Mouse (Mus musculus) liver, embryonic 13.5 days (tissue): Measurements from ENCODE around the gene Lyrm7. TPM values are rescaled to one million over a fixed set of nuclear protein-coding genes. Genes with fewer than 3 reads are reported as not detected.

ENCODE experiments used
- ATAC-seq: fragments of 200-750 bp; cut with Nextera tagmentation; 2 replicates; pipeline ENCODE4 v1.8.0; 2017; ENCODE audit warnings: low read depth, mild to moderate bottlenecking, moderate number of reproducible peaks, moderate library complexity
- DNase-seq: peaks from one replicate; pipeline ENCODE4 v3.0.0; 2022
- H3K27ac ChIP-seq: fragments of 300-500 bp; sonication (generic); 2 replicates; pipeline ENCODE4 v1.5.1; 2015; ENCODE audit warnings: moderate library complexity, mild to moderate bottlenecking, inconsistent platforms
- H3K27me3 ChIP-seq: fragments of 300-500 bp; sonication (generic); 2 replicates; pipeline ENCODE4 v1.6.1; 2015; ENCODE audit warnings: mild to moderate bottlenecking, inconsistent platforms
- H3K36me3 ChIP-seq: fragments of 300-500 bp; sonication (generic); 2 replicates; pipeline ENCODE4 v1.6.1; 2015; ENCODE audit warnings: mild to moderate bottlenecking, inconsistent platforms
- H3K4me1 ChIP-seq: fragments of 300-500 bp; sonication (generic); replicated peaks from 2 replicates; pipeline ENCODE4 v1.6.1; 2015; ENCODE audit warnings: inconsistent platforms
- H3K4me2 ChIP-seq: fragments of 300-500 bp; sonication (generic); 2 replicates; pipeline ENCODE4 v1.6.1; 2015; ENCODE audit warnings: inconsistent platforms, mild to moderate bottlenecking, moderate library complexity
- H3K4me3 ChIP-seq: fragments of 300-500 bp; sonication (generic); replicated peaks from 2 replicates; pipeline ENCODE4 v1.5.1; 2015; ENCODE audit warnings: mild to moderate bottlenecking, inconsistent platforms
- H3K9ac ChIP-seq: fragments of 300-500 bp; sonication (generic); 2 replicates; pipeline ENCODE4 v1.6.1; 2015; ENCODE audit warnings: mild to moderate bottlenecking, inconsistent platforms
- H3K9me3 ChIP-seq: fragments of 300-500 bp; sonication (generic); replicated peaks from 2 replicates; pipeline ENCODE4 v1.6.1; 2016; ENCODE audit warnings: inconsistent platforms
- WGBS: fragments of 180-500 bp; shearing (Covaris S2); methylation state at CpG from one replicate; pipeline ENCODE4 v1.1.7; 2015; ENCODE audit not compliant: insufficient replicate concordance; 5-methylcytosine and 5-hydroxymethylcytosine counted together
- polyA plus RNA-seq: library from polyadenylated mRNA; unstranded; fragments of >200 nt; fragmentation: Nextera tagmentation; extraction: Ambion mirVana; gene quantifications from 2 replicates; pipeline ENCODE4 v1.2.1, GENCODE M21; 2015

Lyrm7 gene
- polyA plus RNA-seq, 1 experiment from 2014 or later, result 5.6 TPM

- 0 out of 2 replicates have a peak, but pooled peaks cover 5% of the 10 kb centered on the region for H3K4me1 ChIP-seq
- 68% methylated on average over 4 of the region's 4 CpGs for WGBS
- H3K4me2 ChIP-seq, result no peak overlapping the region
- no peak overlapping the region for H3K9ac ChIP-seq
- DNase-seq, result no peak
- no peaks in the 10 kb centered on the region for H3K27me3 ChIP-seq
- H3K27ac ChIP-seq, result no peak overlapping the region
- no peak for ATAC-seq
- no peaks in the 10 kb centered on the region for H3K36me3 ChIP-seq
- H3K4me3 ChIP-seq, result no peak overlapping the region
- no peaks in the 10 kb centered on the region for H3K9me3 ChIP-seq
Measured at GRCm38 (mm10) chr11:54812314-54812713, 48.4 kb downstream of the Lyrm7 start.

GRCm38 (mm10) chr11:54811054-54811453, 49.7 kb downstream of the Lyrm7 start:
- Histone ChIP-seq H3K9ac (no peak overlapping the region), H3K4me1 (peaks cover 5% of the 10 kb centered on the region; the same call in 1 of the 2 replicates), H3K4me2 (no peak overlapping the region), H3K27ac (no peak overlapping the region), H3K9me3 (no peaks in the 10 kb centered on the region), H3K27me3 (no peaks in the 10 kb centered on the region), H3K36me3 (no peaks in the 10 kb centered on the region), H3K4me3 (no peak overlapping the region)
- ATAC-seq (0 out of 2 replicates have a peak, but pooled peaks have one; percentile 20), DNase-seq (no peak)
- WGBS, result 52% methylated on average over 3 of the region's 3 CpGs

GRCm38 (mm10) chr11:54809582-54809981, 51.1 kb downstream of the Lyrm7 start:
- Histone ChIP-seq H3K9ac (no peak overlapping the region), H3K27ac (no peak overlapping the region), H3K4me3 (no peak overlapping the region), H3K27me3 (no peaks in the 10 kb centered on the region), H3K4me1 (peaks cover 5% of the 10 kb centered on the region; the same call in 1 of the 2 replicates), H3K9me3 (no peaks in the 10 kb centered on the region), H3K36me3 (no peaks in the 10 kb centered on the region), H3K4me2 (no peak overlapping the region)
- WGBS, result 69% methylated on average over 5 of the region's 5 CpGs
- no peak for ATAC-seq
- no peak for DNase-seq

- no peaks in the 10 kb centered on the region for H3K9me3 ChIP-seq
- no peak overlapping the region for H3K4me2 ChIP-seq
- H3K9ac ChIP-seq, result no peak overlapping the region
- 32% methylated on average over 4 of the region's 4 CpGs for WGBS
- DNase-seq (no peak), ATAC-seq (no peak)
- no peak overlapping the region for H3K27ac ChIP-seq
- no peaks in the 10 kb centered on the region for H3K27me3 ChIP-seq
- H3K4me3 ChIP-seq, result no peak overlapping the region
- no peaks in the 10 kb centered on the region; the same call in 1 of the 2 replicates for H3K4me1 ChIP-seq
- H3K36me3 ChIP-seq, result no peaks in the 10 kb centered on the region
Measured at GRCm38 (mm10) chr11:54808177-54808576, 52.5 kb downstream of the Lyrm7 start.

- no peaks in the 10 kb centered on the region for H3K27me3 ChIP-seq
- 0 out of 2 replicates have a peak overlapping the region, but pooled peaks have one; percentile 11 for H3K27ac ChIP-seq
- H3K4me3 ChIP-seq, result no peak overlapping the region
- H3K4me1 ChIP-seq, result peaks cover under 1% of the 10 kb centered on the region; the same call in 1 of the 2 replicates
- H3K9ac ChIP-seq, result no peak overlapping the region
- DNase-seq (no peak), ATAC-seq (no peak)
- H3K9me3 ChIP-seq, result no peaks in the 10 kb centered on the region
- H3K36me3 ChIP-seq, result no peaks in the 10 kb centered on the region
- no peak overlapping the region for H3K4me2 ChIP-seq
- WGBS, result 36% methylated on average over 9 of the region's 9 CpGs
Measured at GRCm38 (mm10) chr11:54807669-54808068, 53.0 kb downstream of the Lyrm7 start.

GRCm38 (mm10) chr11:54806891-54807290, 53.8 kb downstream of the Lyrm7 start:
- ATAC-seq (no peak), DNase-seq (no peak)
- Histone ChIP-seq H3K9ac (no peak overlapping the region), H3K27ac (no peak overlapping the region), H3K27me3 (no peaks in the 10 kb centered on the region), H3K36me3 (no peaks in the 10 kb centered on the region), H3K4me2 (no peak overlapping the region), H3K4me1 (peaks cover 5% of the 10 kb centered on the region; the same call in 1 of the 2 replicates), H3K9me3 (no peaks in the 10 kb centered on the region), H3K4me3 (no peak overlapping the region)
- 89% methylated on average over 28 of the region's 28 CpGs for WGBS

GRCm38 (mm10) chr11:54805196-54805595, 55.5 kb downstream of the Lyrm7 start:
- no peaks in the 10 kb centered on the region for H3K36me3 ChIP-seq
- peaks cover 5% of the 10 kb centered on the region; the same call in 1 of the 2 replicates for H3K4me1 ChIP-seq
- H3K4me3 ChIP-seq, result no peak overlapping the region
- H3K9me3 ChIP-seq, result no peaks in the 10 kb centered on the region
- no peak overlapping the region for H3K9ac ChIP-seq
- no peak overlapping the region for H3K4me2 ChIP-seq
- no peak for ATAC-seq
- no peak overlapping the region for H3K27ac ChIP-seq
- WGBS, result 79% methylated on average over 4 of the region's 4 CpGs
- H3K27me3 ChIP-seq, result no peaks in the 10 kb centered on the region
- no peak for DNase-seq

GRCm38 (mm10) chr11:54802621-54803020, 58.1 kb downstream of the Lyrm7 start:
- 47% methylated on average over 6 of the region's 6 CpGs for WGBS
- H3K4me2 ChIP-seq, result no peak overlapping the region

GRCm38 (mm10) chr11:54801791-54802558, 58.7 kb downstream of the Lyrm7 start:
- peaks cover 5% of the 10 kb centered on the region; the same call in 1 of the 2 replicates for H3K4me1 ChIP-seq
- peak; percentile 54; the same call in 1 of the 2 replicates for ATAC-seq
- DNase-seq, result peak; percentile 14
- no peaks in the 10 kb centered on the region for H3K9me3 ChIP-seq
- no peak overlapping the region for H3K4me2 ChIP-seq
- no peak overlapping the region for H3K4me3 ChIP-seq
- no peaks in the 10 kb centered on the region for H3K36me3 ChIP-seq
- 10% methylated on average over 6 of the region's 6 CpGs for WGBS
- H3K9ac ChIP-seq, result no peak overlapping the region
- no peak overlapping the region for H3K27ac ChIP-seq
- H3K27me3 ChIP-seq, result no peaks in the 10 kb centered on the region

More at GRCm38 (mm10) chr11:54802621-54803020, 58.1 kb downstream of the Lyrm7 start:
- H3K4me3 ChIP-seq, result no peak overlapping the region
- peaks cover 5% of the 10 kb centered on the region; the same call in 1 of the 2 replicates for H3K4me1 ChIP-seq
- no peaks in the 10 kb centered on the region for H3K36me3 ChIP-seq
- H3K27ac ChIP-seq, result no peak overlapping the region
- no peak for DNase-seq
- no peaks in the 10 kb centered on the region for H3K9me3 ChIP-seq
- no peak overlapping the region for H3K9ac ChIP-seq
- no peaks in the 10 kb centered on the region for H3K27me3 ChIP-seq
- ATAC-seq, result no peak

- Histone ChIP-seq H3K9me3 (no peaks in the 10 kb centered on the region), H3K27me3 (no peaks in the 10 kb centered on the region), H3K4me1 (peaks cover 22% of the 10 kb centered on the region), H3K36me3 (no peaks in the 10 kb centered on the region), H3K4me2 (no peak overlapping the region), H3K4me3 (no peak overlapping the region), H3K9ac (no peak overlapping the region), H3K27ac (no peak overlapping the region)
- ATAC-seq, result no peak
- WGBS, result 68% methylated on average over 11 of the region's 11 CpGs
- DNase-seq, result no peak
Measured at GRCm38 (mm10) chr11:54796551-54796950, 64.2 kb downstream of the Lyrm7 start.

- no peak for ATAC-seq
- H3K4me1 ChIP-seq, result peaks cover 22% of the 10 kb centered on the region
- H3K27ac ChIP-seq, result no peak overlapping the region
- DNase-seq, result no peak
- no peaks in the 10 kb centered on the region for H3K9me3 ChIP-seq
- H3K36me3 ChIP-seq, result no peaks in the 10 kb centered on the region
- H3K4me2 ChIP-seq, result no peak overlapping the region
- H3K27me3 ChIP-seq, result no peaks in the 10 kb centered on the region
- H3K9ac ChIP-seq, result no peak overlapping the region
- WGBS, result 73% methylated on average over 3 of the region's 3 CpGs
- no peak overlapping the region for H3K4me3 ChIP-seq
Measured at GRCm38 (mm10) chr11:54794678-54795077, 66.0 kb downstream of the Lyrm7 start.

GRCm38 (mm10) chr11:54793173-54793572, 67.5 kb downstream of the Lyrm7 start:
- no peak overlapping the region for H3K9ac ChIP-seq
- no peak overlapping the region for H3K4me2 ChIP-seq
- H3K4me1 ChIP-seq, result peaks cover 22% of the 10 kb centered on the region
- H3K4me3 ChIP-seq, result no peak overlapping the region
- DNase-seq (no peak), ATAC-seq (no peak)
- H3K36me3 ChIP-seq, result no peaks in the 10 kb centered on the region
- WGBS, result 18% methylated on average over 1 of the region's 1 CpGs
- H3K27ac ChIP-seq, result no peak overlapping the region
- H3K9me3 ChIP-seq, result no peaks in the 10 kb centered on the region
- no peaks in the 10 kb centered on the region for H3K27me3 ChIP-seq
